28 mouse cellular contexts compared by ENCODE assay signal in the genomic region with DNA sequence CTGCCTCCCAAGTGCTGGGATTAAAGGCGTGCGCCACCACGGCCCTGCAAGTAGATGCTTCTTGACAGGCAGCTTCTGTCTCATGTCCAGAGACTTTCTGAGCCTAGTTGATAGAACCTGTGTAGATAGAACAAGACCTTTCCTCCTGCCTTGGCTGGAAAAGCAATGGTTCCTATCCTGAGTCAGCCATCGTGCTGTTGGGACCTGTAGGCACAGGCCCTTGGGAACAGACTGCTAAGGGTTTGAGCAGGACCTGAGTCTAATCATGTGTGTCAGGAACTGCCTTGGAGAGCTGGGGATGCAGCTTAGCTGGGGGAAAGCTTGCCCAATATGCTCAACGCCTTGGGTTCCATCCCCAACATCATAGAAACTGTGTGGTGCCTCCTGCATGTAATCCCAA. TPM values are rescaled to one million over a fixed set of nuclear protein-coding genes. Genes with fewer than 3 reads are reported as not detected.
DNase-seq lines count a peak whose midpoint lies in the region; TF ChIP-seq lines count a peak whose summit lies in the region.
"Had no signal": no experiment of that assay in that cellular context is flagged by ENCODE, and none has a peak within 500 bp of the region (broad histone marks: within the 10 kb centered on the region; RNA-seq: fewer than 3 reads in every experiment).

No protein-coding gene starts in this region.

- intact Hi-C loops in heart, adult 2 months (cut with DNase I): no loop called here
- intact Hi-C loops in heart, postnatal 14 days (cut with DNase I): loop anchor here (5.0 kb wide), 1 partner anchor 193 kb away; the partner anchor contains the start of gene Mxd1

- no peaks in the 10 kb centered on the region for H3K79me2 ChIP-seq in heart, adult 2 months (replicated peaks; ENCODE audit: control insufficient read depth, insufficient read depth, low read length)

- H3K4me1 ChIP-seq in heart, adult 2 months (ENCODE audit: control insufficient read depth, insufficient read depth, low read length): peaks cover 41% of the 10 kb centered on the region
- no peaks in the 10 kb centered on the region for H3K4me1 ChIP-seq in ES-Bruce4 (ENCODE audit: control insufficient read depth, insufficient read depth, low read length)
- peaks cover 46% of the 10 kb centered on the region for H3K4me1 ChIP-seq in brown adipose tissue, adult 24 weeks (ENCODE audit: control insufficient read depth, insufficient read depth, insufficient read length, low read length)

- no peak for DNase-seq in heart, adult 2 months
- no peak for DNase-seq in heart, postnatal 14 days
- DNase-seq in kidney, adult 11 months: peak; percentile 12
- no peak for DNase-seq in kidney, postnatal 10 days
- no peak for DNase-seq in left cerebral cortex, adult 8-10 months (ENCODE audit: low spot score in 2 of 2)
- DNase-seq: adrenal gland, postnatal 36 days; B cell, adult 2 months; cerebellum, adult 11 months; cerebellum, postnatal 10 days; forebrain, postnatal 0 days; kidney, adult 8-10 months; kidney, postnatal 14 days; liver; liver, postnatal 0 days; retina, postnatal 1 day; right cerebral cortex, postnatal 25 days; spleen, adult 18-20 months had no signal

- no peaks in the 10 kb centered on the region for H3K27me3 ChIP-seq in heart, adult 2 months (ENCODE audit: control insufficient read depth, insufficient read depth, low read length)
- no peaks in the 10 kb centered on the region for H3K27me3 ChIP-seq in ES-Bruce4 (ENCODE audit: control insufficient read depth, insufficient read depth, low read length, poor library complexity, severe bottlenecking)
- H3K27me3 ChIP-seq: CH12.LX; neural tube, embryonic 13.5 days had no signal

- H3K27ac ChIP-seq in heart, adult 2 months: peak overlapping the region; percentile 96; the same call in 1 of the 2 replicates
- peak overlapping the region; percentile 33; the same call in 1 of the 2 replicates for H3K27ac ChIP-seq in ES-Bruce4 (ENCODE audit: insufficient read depth, low read length)
- H3K27ac ChIP-seq in brown adipose tissue, adult 24 weeks (replicated peaks; ENCODE audit: low read depth, low read length): peak overlapping the region; percentile 4; the same call in 1 of the 2 replicates

- H3K4me3 ChIP-seq in heart, adult 2 months: no peak overlapping the region
- H3K4me3 ChIP-seq in ES-Bruce4 (ENCODE audit: low read depth, low read length): peak overlapping the region; percentile 22
- H3K4me3 ChIP-seq in brown adipose tissue, adult 24 weeks (ENCODE audit: insufficient read depth, low read depth, low read length): no peak overlapping the region
- H3K4me3 ChIP-seq: neural tube, embryonic 13.5 days had no signal

- WGBS in heart, adult 2 months: 93% methylated on average over 5 of the region's 5 CpGs

- no peaks in the 10 kb centered on the region for H3K9me3 ChIP-seq in ES-Bruce4 (replicated peaks; ENCODE audit: control insufficient read depth, insufficient read depth, low read length, poor library complexity, severe bottlenecking)
- H3K9me3 ChIP-seq: embryonic facial prominence, embryonic 10.5 days; limb, embryonic 10.5 days; neural tube, embryonic 13.5 days had no signal

- no peak for TF ChIP-seq CTCF in heart, adult 2 months (IDR thresholded peaks at IDR 0.05)
- no peak for TF ChIP-seq CTCF in ES-Bruce4 (IDR thresholded peaks at IDR 0.05; ENCODE audit: low read depth, low read length)

- peaks cover 3% of the 10 kb centered on the region; the same call in 1 of the 2 replicates for H3K36me3 ChIP-seq in heart, adult 2 months (ENCODE audit: control insufficient read depth, insufficient read depth, low read length)
- H3K36me3 ChIP-seq in ES-Bruce4 (ENCODE audit: control insufficient read depth, insufficient read depth, low read length, poor library complexity, severe bottlenecking): no peaks in the 10 kb centered on the region

- no peak overlapping the region for H3K9ac ChIP-seq in heart, adult 2 months (ENCODE audit: low read depth, low read length)
- H3K9ac ChIP-seq in ES-Bruce4 (ENCODE audit: low read depth, poor library complexity, severe bottlenecking): peak overlapping the region; percentile 91; the same call in 1 of the 2 replicates
- H3K9ac ChIP-seq: forebrain, postnatal 0 days had no signal

- TF ChIP-seq EP300 in heart, adult 2 months (IDR thresholded peaks at IDR 0.05; ENCODE audit: insufficient read depth, low read depth, low read length): no peak
- TF ChIP-seq EP300 in ES-Bruce4 (IDR thresholded peaks at IDR 0.05; ENCODE audit: insufficient read depth, low read depth, low read length): no peak

- no peak for TF ChIP-seq POLR2A in heart, adult 2 months (IDR thresholded peaks at IDR 0.05; ENCODE audit: insufficient read depth, low read depth, low read length)
- no peak for TF ChIP-seq POLR2A in ES-Bruce4 (IDR thresholded peaks at IDR 0.05; ENCODE audit: insufficient read depth, low read length)

RNA-seq across cellular contexts. Expression of gene C87436, which starts 35.9 kb away (rescaled TPM):
- total RNA-seq in heart, adult 2 months (2021): 10 to 100 TPM in 1 of 2 experiments, 1 to 10 TPM in 1; 8.9 to 11.0 TPM
- 8.6 and 10.7 TPM in 2 replicates for polyA plus RNA-seq in heart, adult 2 months (2012; rRNA removed)
- 10 to 100 TPM; 11.4 to 12.4 TPM for total RNA-seq in heart, postnatal 14 days (2021)
- polyA plus RNA-seq in ES-Bruce4 (2011; ENCODE audit: insufficient read depth, insufficient read length, low read depth, missing spikeins): 12.6 and 13.6 TPM in 2 replicates
- polyA plus RNA-seq in brown adipose tissue, adult 24 weeks (2012; ENCODE audit: insufficient read depth, insufficient read length, missing spikeins): 10.4 and 13.6 TPM in 2 replicates
- 10 to 100 TPM; 19.3 to 25.6 (median 22.3) TPM for total RNA-seq in left cerebral cortex, adult 8-10 months (2022)

RNA-seq across cellular contexts. Expression of gene Gm44790, which starts 47.6 kb away (rescaled TPM):
- not detected for total RNA-seq in heart, adult 2 months (2021)
- polyA plus RNA-seq in heart, adult 2 months (2012; rRNA removed): not detected in 2 replicates
- not detected for total RNA-seq in heart, postnatal 14 days (2021)
- polyA plus RNA-seq in ES-Bruce4 (2011; ENCODE audit: insufficient read depth, insufficient read length, low read depth, missing spikeins): not detected in 2 replicates
- not detected in 2 replicates for polyA plus RNA-seq in brown adipose tissue, adult 24 weeks (2012; ENCODE audit: insufficient read depth, insufficient read length, missing spikeins)
- total RNA-seq in left cerebral cortex, adult 8-10 months (2022): 1 to 10 TPM in 1 of 4 experiments, under 1 TPM in 1, not detected in 2; 0.84 to 3.2 TPM
- total RNA-seq: adrenal gland, postnatal 36 days; CH12.LX; forebrain, postnatal 0 days; gastrocnemius, postnatal 4 days had no signal
- polyA plus RNA-seq: hindbrain, embryonic 14.5 days; inflammation-experienced regulatory T-cells, adult 6 months; limb, embryonic 10.5 days; liver, postnatal 0 days; midbrain, embryonic 16.5 days; myocyte had no signal

RNA-seq across cellular contexts. Expression of gene Pcbp1, which starts 52.0 kb away (rescaled TPM):
- total RNA-seq in heart, adult 2 months (2021): 100 to 1,000 TPM; 155 to 164 TPM
- 72.9 and 85.8 TPM in 2 replicates for polyA plus RNA-seq in heart, adult 2 months (2012; rRNA removed)
- 100 to 1,000 TPM; 168 to 179 TPM for total RNA-seq in heart, postnatal 14 days (2021)
- polyA plus RNA-seq in ES-Bruce4 (2011; ENCODE audit: insufficient read depth, insufficient read length, low read depth, missing spikeins): 328 and 331 TPM in 2 replicates
- polyA plus RNA-seq in brown adipose tissue, adult 24 weeks (2012; ENCODE audit: insufficient read depth, insufficient read length, missing spikeins): 107 and 116 TPM in 2 replicates
- 100 to 1,000 TPM; 179 to 184 (median 180) TPM for total RNA-seq in left cerebral cortex, adult 8-10 months (2022)

Comparison
In these comparisons a context has a peak if more than half of its experiments do, and no peak if none do; other contexts are left out.
1. H3K27ac ChIP-seq: peak in every context shown above with its lines; median percentile 96 in heart, adult 2 months; 33 in ES-Bruce4; 4 in brown adipose tissue, adult 24 weeks.